Mouse (Mus musculus) liver, embryonic 14.5 days (tissue): ENCODE measurements around the gene Fam131a. TPM values are rescaled to one million over a fixed set of nuclear protein-coding genes. Genes with fewer than 3 reads are reported as not detected.
A peak's percentile ranks its signal among the peaks of the same experiment; 100 is the strongest.

Experiments used
- ATAC-seq: fragments of 200-750 bp; cut with Nextera tagmentation; 2 replicates; pipeline ENCODE4 v1.8.0; 2017; ENCODE audit warnings: moderate number of reproducible peaks, mild to moderate bottlenecking, moderate library complexity; ENCODE audit not compliant: insufficient read depth
- DNase-seq, 3 experiments: peaks; one replicate each; pipeline ENCODE4 v3.0.0-alpha.2; 2012 to 2013; ENCODE audit warnings: low read depth in 3 of 3, low spot score in 3 of 3
- H3K27ac ChIP-seq: fragments of 300-500 bp; sonication (generic); 2 replicates; pipeline ENCODE4 v1.5.1; 2014; ENCODE audit warnings: moderate library complexity, mild to moderate bottlenecking, control low read depth, inconsistent platforms
- H3K27me3 ChIP-seq: fragments of 300-500 bp; sonication (generic); 2 replicates; pipeline ENCODE4 v1.6.1; 2014; ENCODE audit warnings: mild to moderate bottlenecking, low read length, moderate library complexity; ENCODE audit not compliant: control insufficient read depth, insufficient read depth
- H3K36me3 ChIP-seq: fragments of 300-500 bp; sonication (generic); replicated peaks from 2 replicates; pipeline ENCODE4 v1.6.1; 2014; ENCODE audit warnings: low read depth; ENCODE audit not compliant: control insufficient read depth, insufficient read depth
- H3K4me1 ChIP-seq, 2 experiments: fragments of 200-500 bp in 1 of 2; fragments of 300-500 bp in 1 of 2; sonication (generic) in 1 of 2; replicated peaks; 2 replicates each; pipeline ENCODE4 v1.6.1; 2012 to 2014; ENCODE audit warnings: antibody characterized with exemption in 1 of 2, inconsistent platforms in 1 of 2, low read length in 1 of 2; ENCODE audit not compliant: control insufficient read depth in 2 of 2, insufficient read depth in 2 of 2
- H3K4me2 ChIP-seq: fragments of 300-500 bp; sonication (generic); 2 replicates; pipeline ENCODE4 v1.6.1; 2014; ENCODE audit warnings: low read depth, mild to moderate bottlenecking, control low read depth, moderate library complexity
- H3K4me3 ChIP-seq, 2 experiments: fragments of 200-500 bp in 1 of 2; fragments of 300-500 bp in 1 of 2; sonication (generic) in 1 of 2; 2 replicates each; pipeline ENCODE4 v1.5.1; 2012 to 2014; ENCODE audit warnings: low read depth in 2 of 2, low read length in 2 of 2, mild to moderate bottlenecking in 2 of 2, control low read depth in 1 of 2, inconsistent platforms in 1 of 2, moderate library complexity in 1 of 2; ENCODE audit not compliant: insufficient read depth in 1 of 2
- H3K9ac ChIP-seq: fragments of 300-500 bp; sonication (generic); replicated peaks from 2 replicates; pipeline ENCODE4 v1.6.1; 2014; ENCODE audit warnings: mild to moderate bottlenecking, control low read depth, moderate library complexity
- H3K9me3 ChIP-seq: fragments of 300-500 bp; sonication (generic); 2 replicates; pipeline ENCODE4 v1.6.1; 2016; ENCODE audit warnings: low read length, mixed read lengths; ENCODE audit not compliant: control insufficient read depth
- CTCF ChIP-seq: IDR thresholded peaks from 2 replicates; pipeline ENCODE4 v1.5.1; 2016; ENCODE audit warnings: antibody characterized with exemption, low read depth, control low read depth
- EP300 ChIP-seq: IDR thresholded peaks from 2 replicates; pipeline ENCODE4 v1.6.1; 2016; ENCODE audit warnings: antibody characterized with exemption, low read depth
- WGBS: fragments of 180-500 bp; shearing (Covaris S2); extraction: QIAGEN DNeasy Blood & Tissue Kit; methylation state at CpG from one replicate; pipeline ENCODE4 v1.1.7; 2014; ENCODE audit not compliant: insufficient replicate concordance; 5-methylcytosine and 5-hydroxymethylcytosine counted together
- polyA plus RNA-seq, 2 experiments: library from polyadenylated mRNA; depleted of rRNA in 1 of 2; stranded (reverse) in 1 of 2; unstranded in 1 of 2; fragments of >200 nt; fragmentation: Nextera tagmentation in 1 of 2; extraction: Ambion mirVana in 1 of 2; gene quantifications; 2 replicates each; pipeline versions ENCODE4 v1.2.1 to v1.2.3; 2012 to 2014

Gene Fam131a
- 1.0 and 1.4 TPM in 2 replicates for polyA plus RNA-seq (2012; rRNA removed)
- 1.3 TPM in 2 replicates for polyA plus RNA-seq (2014; fragmentation: Nextera tagmentation; extraction: Ambion mirVana)

DNA sequence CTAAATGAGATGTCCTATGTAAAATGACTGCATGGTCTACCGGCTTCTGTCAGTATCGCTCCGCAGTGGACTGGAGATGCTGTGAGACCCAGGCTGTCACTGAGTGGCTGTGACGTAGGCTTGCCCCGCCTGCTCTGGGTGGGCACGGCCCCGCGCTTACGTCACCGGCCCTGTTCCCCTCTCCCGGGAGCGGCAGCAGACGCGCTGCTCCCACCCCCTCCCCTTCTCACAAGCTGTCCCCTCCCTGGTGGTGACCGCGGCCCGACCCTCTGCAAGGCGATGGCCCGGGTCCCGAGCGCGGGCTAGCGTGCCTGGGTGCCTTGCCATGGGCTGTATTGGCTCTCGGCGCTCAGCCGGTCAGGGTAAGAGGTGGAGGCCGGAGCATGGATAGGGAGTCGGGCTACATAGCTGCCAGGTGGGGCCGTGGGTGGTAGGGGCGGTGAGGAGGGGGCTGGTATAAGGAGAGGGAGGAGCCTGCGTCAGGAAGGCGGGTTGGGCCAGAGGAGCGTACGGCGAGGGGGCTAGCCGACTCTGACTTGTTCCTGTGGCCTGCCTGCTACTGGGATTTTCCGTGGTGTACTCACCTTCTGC lies at the start of gene Fam131a:
Gene Fam131a (plus strand): TSS at position 131 of the 591 bp plus-strand sequence.
- Histone ChIP-seq H3K4me3 (peak within 1 kb of the TSS; percentile 66 to 68), H3K4me1 (peaks cover 3 to 6% of the 10 kb centered on the region in 2 experiments), H3K4me2 (peak within 1 kb of the TSS; percentile 92), H3K36me3 (peaks cover 32% of the 10 kb centered on the region), H3K27me3 (peaks cover 31% of the 10 kb centered on the region), H3K9me3 (no peaks in the 10 kb centered on the region), H3K27ac (no peak within 1 kb of the TSS), H3K9ac (peak within 1 kb of the TSS; percentile 74)
- peak in 2 of 3 experiments; percentile 60 for DNase-seq
- TF ChIP-seq CTCF (no peak), EP300 (no peak; the same call in 1 of the 2 replicates)
- WGBS: 1% methylated on average over 37 of the region's 37 CpGs
- peak; percentile 89 for ATAC-seq

GRCm38 (mm10) chr16:20643911-20644310 lies 49.1 kb upstream of the Fam131a start:
- 61% methylated on average over 7 of the region's 7 CpGs for WGBS
- Histone ChIP-seq H3K9ac (no peak overlapping the region), H3K27ac (no peak overlapping the region), H3K27me3 (no peaks in the 10 kb centered on the region), H3K4me2 (no peak overlapping the region), H3K4me1 (no peaks in the 10 kb centered on the region), H3K36me3 (no peaks in the 10 kb centered on the region), H3K4me3 (no peak overlapping the region), H3K9me3 (no peaks in the 10 kb centered on the region)
- no peak for ATAC-seq
- TF ChIP-seq CTCF: no peak
- TF ChIP-seq EP300: no peak
- no peak for DNase-seq

- WGBS: 1% methylated on average over 46 of the region's 46 CpGs
- Histone ChIP-seq H3K4me1 (peaks cover 7% of the 10 kb centered on the region in 2 experiments; a peak in 3 of 4 replicates), H3K27ac (peak within 1 kb of the TSS; percentile 51), H3K27me3 (no peaks in the 10 kb centered on the region), H3K4me3 (peak within 1 kb of the TSS; percentile 80 to 96), H3K9me3 (no peaks in the 10 kb centered on the region), H3K36me3 (peaks cover 17% of the 10 kb centered on the region), H3K4me2 (peak within 1 kb of the TSS; percentile 69), H3K9ac (peak within 1 kb of the TSS; percentile 82)
- DNase-seq: peak; percentile 85 to 86 (median 86)
- peak; percentile 97 for ATAC-seq
- TF ChIP-seq EP300: no peak
- TF ChIP-seq CTCF: peak; percentile 34
These were observed 41.7 kb upstream of the Fam131a start, which contains the start of gene Psmd2 for GRCm38 (mm10) chr16:20651076-20651946. TSS of gene Psmd2 (plus strand) at chr16:20651652.

GRCm38 (mm10) chr16:20651947-20652310 lies 41.1 kb upstream of the Fam131a start:
- TF ChIP-seq CTCF: no peak
- no peak for TF ChIP-seq EP300
- Histone ChIP-seq H3K4me3 (peak overlapping the region; percentile 80 to 96), H3K4me2 (peak overlapping the region; percentile 69), H3K36me3 (peaks cover 23% of the 10 kb centered on the region), H3K27ac (no peak overlapping the region; the same call in 1 of the 2 replicates), H3K9ac (peak overlapping the region; percentile 82), H3K4me1 (peaks cover 7% of the 10 kb centered on the region in 2 experiments; a peak in 3 of 4 replicates), H3K9me3 (no peaks in the 10 kb centered on the region), H3K27me3 (no peaks in the 10 kb centered on the region)
- 7% methylated on average over 12 of the region's 12 CpGs for WGBS
- DNase-seq: no peak
- peak; percentile 39; the same call in 1 of the 2 replicates for ATAC-seq

GRCm38 (mm10) chr16:20653315-20653714 lies 39.7 kb upstream of the Fam131a start:
- Histone ChIP-seq H3K27ac (no peak overlapping the region), H3K4me2 (peak overlapping the region; percentile 69), H3K27me3 (no peaks in the 10 kb centered on the region), H3K4me3 (no peak overlapping the region), H3K9me3 (no peaks in the 10 kb centered on the region), H3K36me3 (peaks cover 35% of the 10 kb centered on the region), H3K4me1 (peaks cover 7% of the 10 kb centered on the region in 2 experiments; a peak in 3 of 4 replicates), H3K9ac (no peak overlapping the region)
- ATAC-seq (no peak), DNase-seq (no peak)
- TF ChIP-seq CTCF: no peak
- no peak for TF ChIP-seq EP300
- WGBS: 50% methylated on average over 2 of the region's 2 CpGs
